Mouse (Mus musculus): ENCODE measurements around the gene Ranbp10.

Ranbp10 gene

DNA sequence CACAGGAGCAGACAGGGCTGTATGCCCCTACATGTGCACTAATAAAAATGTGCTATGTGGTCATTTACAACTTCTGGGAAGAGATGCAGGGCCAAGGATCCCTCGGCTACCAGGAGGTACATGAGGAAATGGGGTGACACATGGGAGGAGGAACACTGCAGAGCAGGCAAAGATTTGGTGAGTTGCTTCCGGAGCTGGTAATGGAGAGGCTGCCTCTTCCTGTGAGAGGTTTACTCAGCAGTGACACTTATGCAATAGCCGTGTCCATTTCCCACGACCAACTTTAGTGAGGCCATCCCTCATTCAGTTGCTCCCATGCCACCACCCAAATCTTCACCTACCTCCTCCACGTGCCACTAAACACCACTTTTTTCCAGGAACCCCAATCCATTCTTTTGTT lies 46.9 kb downstream of the Ranbp10 start:
- no peak for DNase-seq

DNA sequence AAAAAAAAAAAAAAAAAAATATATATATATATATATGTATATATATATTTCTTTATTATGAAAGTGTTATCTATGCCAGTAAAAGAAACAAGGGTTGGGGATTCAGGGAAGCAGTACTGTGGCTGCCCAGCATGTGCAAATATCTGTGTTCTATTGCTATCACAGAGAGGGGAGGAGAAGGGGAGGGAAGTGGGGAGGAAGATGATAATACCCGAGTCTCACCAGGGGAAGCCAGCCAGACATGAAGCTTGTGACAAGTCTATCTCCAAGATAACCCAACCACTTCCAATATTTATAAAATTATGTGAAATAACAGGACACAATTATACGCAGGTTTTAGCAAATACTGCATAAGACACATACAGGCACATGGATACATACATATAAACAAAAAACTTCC lies 49.3 kb downstream of the Ranbp10 start:
- no peak for DNase-seq

DNA sequence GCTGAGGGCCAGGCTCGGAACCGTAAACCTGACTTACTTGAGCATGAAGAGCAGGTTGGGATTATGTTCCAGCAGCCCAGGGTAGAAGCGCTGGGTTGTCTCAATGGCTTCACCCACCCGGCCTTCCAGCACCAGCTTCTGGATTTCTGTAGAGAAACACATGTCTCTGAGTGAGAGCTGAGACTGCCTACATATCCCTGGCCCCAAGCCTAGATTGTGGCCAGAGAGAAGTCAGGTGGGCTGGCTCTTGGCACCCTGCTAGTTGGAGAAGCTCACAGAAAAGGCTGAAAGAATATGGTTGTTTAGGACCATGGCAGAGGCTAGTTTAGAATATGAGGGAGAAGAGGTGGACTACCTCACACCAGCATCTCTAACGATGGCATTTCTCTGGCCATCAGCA lies 52.7 kb downstream of the Ranbp10 start:
- DNase-seq = peak; percentile 14

DNA sequence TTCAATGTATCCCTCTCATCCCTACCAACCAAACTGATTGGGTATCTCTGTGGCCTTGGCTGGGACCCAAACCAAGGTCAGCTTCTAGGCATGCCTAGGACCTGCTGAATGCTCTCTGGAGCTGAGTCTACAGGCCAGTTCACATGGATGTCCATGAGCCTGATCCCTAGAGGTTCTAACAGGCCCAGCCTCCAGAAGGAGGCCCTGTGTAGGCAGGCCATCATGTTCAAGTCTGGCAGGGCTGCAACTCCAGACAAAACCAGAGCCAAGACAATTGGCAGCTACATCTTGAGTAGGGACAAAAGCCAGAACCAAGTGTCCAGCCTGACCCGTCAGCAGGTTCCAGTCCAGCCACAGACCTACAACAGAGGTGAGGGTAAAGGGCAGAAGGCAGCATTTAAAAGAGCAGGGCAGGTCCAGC lies 53.7 kb downstream of the Ranbp10 start:
- no peak for DNase-seq

DNA sequence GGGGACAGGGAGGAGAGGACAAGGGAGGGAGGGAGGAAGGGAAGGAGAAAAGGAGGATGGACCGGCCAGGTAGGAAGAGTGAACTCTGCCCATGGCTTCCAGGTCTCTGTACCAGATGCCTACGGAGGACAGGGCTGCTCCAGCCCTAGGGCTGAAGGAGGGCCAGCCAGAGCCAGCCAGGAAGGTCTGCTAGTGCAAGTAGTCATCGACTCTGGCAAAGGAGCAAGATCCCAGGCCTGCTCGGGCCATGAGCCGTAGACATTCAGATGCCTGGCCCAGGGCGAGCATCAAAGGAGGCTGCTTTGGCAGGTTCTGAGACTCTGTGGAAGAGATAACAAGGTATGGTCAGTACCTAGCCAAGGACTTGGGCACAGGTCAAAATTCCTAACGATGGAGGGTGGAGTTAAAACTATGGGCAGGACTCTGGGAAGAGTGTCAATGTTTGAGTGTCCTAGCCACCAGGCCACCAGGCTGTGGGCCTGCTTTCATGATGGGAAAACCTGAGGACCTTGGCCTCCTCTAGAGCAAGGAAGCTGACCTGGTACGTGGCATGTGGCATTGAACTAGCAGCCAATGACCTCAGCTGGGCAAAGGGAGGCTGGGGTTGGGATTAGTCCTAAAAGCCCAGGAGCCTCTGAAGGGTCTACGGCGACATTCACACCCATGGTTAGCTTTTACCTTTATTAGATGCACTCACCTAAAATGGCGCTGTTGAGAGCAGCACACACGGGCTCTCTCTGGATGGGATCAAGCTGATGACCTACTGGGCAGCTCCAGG lies 55.6 kb downstream of the Ranbp10 start:
- DNase-seq = no peak

DNA sequence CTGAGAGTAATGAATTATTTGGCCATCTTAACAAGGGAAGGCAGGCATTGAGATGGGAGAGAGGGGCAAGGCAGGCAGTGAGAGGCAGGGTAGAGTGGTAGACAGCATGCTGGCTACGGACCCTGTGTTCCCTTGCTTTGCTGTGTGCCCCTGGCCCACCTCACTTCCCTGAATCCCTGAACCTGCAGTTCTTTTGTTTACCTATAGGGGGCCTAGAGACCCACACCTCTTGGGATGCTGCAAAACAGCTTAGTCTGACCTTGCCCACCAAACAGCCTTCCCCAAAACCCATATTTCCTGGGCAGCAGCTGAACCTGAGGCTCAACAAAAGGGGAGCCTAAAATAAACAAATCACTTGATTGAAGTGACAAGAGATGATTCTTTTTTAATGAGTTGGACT lies 56.5 kb downstream of the Ranbp10 start:
- DNase-seq = no peak

DNA sequence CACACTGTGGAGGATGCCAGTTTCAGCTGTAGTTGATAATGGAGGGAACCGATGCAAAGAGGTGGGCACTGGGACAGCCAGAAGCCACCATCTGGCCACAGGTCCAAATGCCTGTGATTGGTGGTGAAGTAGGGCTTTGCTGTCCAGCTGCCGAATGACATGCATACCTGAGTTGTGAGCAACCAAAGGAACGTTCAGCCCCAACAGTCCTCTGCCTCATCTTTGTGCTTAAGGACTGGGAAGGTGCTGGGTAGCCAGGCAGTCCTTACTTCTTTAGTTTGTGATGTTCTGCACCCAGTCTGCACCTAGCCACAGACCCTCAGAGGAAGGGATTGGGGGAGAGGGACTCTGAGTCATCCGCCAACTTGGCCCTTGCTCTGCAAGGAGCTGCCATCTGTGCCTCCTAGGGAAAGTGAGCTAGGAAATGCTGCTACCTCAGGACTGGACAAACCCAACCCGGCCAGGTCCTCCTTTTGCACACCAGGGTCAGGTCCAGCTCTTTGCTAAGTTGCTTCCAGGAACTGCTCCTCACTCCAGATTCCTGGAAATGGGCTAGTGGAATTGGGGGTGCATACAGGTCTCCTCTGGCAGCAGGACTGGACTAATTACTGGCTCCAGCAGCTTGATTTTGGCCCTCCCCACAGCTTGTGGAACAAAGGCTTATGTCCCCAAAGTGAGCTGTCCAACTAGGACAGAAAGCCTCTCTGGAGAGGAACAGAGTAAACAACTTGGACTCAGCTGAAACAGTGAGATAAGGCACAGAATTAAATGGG lies 58.5 kb downstream of the Ranbp10 start:
- no peak for DNase-seq

DNA sequence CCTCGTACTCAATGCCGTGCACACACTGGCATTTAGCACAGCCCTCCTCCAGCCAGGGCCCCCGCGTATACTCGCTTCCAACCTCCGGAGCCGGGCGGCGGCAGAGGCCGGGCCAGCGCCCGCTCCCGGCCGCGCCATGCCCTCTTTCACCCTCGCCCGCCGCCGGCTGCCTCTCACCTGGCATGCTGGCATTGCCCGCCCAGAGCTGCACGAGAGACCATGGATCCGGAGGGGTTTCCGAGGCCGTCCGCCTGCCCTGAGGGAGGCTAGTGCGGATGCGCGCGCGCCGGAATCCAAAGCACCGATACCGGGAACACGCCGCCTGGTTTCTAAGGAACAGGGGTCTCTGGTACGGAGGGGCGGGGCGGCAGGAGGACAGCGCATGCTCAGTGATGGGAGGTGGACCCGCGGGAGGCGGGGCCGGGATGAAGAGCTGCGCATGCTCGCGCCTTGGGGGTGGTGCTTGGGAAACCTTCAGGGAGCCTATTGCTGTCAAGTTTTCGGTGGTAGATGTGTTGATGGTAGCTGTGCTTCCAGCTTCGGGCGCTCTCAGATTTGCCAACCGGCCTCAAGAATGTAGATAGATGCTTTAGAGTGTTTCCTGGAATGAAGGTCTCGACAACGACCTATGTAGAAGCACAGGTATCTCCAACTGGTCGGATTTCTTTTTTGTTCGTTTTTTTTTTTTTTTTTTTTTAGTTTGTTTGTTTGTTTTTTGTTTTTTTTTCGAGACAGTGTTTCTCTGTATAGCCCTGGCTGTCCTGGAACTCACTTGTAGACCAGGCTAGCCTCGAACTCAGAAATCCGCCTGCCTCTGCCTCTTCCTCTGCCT lies 68.7 kb downstream of the Ranbp10 start, which contains the start of gene Gfod2:
Gene Gfod2, minus strand, starts transcription at position 388 of the 832 bp plus-strand sequence.
- DNase-seq = peak; percentile 96

DNA sequence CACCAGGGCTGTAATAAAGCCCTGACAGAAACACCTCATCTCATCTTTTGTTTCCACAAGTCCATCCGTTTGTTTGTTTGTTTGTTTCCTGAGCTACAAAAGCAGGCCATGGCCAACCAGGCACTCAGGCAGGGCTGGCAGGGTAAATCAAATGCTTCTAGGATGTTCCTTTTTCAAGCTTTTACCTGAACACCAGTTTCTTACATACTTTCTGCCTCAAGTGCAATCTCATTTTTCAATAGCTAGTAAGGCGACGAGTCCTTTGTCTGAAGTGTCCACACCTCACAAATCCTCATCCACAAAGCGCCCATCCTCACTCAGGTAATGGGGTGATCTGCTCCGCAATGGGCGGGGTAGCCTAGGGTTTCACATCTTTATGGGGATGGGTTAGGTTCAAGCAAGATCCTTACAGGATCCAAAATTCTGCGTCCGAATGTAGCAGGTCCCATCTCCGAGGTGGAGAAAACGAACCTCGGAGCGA lies 69.3 kb downstream of the Ranbp10 start:
- no peak for DNase-seq

DNA sequence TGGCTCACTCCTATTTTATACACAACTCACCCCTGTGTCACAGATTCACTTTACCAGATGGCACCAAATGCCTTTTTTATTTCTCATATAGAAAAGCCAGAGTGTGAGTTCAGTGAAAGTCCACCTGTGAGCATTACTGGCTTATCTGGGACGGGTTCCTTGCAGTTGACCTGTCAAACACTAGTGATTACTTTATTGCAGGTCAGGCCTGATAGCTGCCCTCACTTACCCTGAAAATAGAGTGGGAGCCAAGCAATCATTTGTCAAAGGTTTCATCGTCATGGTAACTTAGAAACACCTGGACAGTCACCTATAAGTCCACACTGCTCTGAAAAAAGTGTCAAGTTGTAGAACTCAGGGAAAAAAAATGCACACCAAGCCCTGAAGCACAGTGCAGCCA lies 72.5 kb downstream of the Ranbp10 start:
- DNase-seq = no peak

DNA sequence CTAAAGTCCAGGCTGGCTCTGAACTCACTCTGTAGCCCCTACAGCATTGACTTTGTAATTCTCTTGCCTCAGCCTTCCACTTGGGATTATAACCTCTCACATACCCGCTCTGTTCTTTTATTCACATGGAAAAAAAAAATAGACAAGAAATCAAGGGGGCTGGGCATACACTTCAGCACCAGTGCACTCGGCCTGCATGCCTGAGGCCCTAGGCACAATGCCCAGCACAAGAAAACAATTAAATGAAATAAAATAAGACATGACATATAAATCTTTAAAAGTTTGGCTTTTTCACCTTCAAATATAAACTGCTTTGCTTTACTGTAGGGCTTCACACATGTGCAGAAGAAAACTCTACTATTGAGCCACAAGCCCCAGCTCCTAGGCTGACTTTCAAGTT lies 73.2 kb downstream of the Ranbp10 start:
- DNase-seq = no peak

DNA sequence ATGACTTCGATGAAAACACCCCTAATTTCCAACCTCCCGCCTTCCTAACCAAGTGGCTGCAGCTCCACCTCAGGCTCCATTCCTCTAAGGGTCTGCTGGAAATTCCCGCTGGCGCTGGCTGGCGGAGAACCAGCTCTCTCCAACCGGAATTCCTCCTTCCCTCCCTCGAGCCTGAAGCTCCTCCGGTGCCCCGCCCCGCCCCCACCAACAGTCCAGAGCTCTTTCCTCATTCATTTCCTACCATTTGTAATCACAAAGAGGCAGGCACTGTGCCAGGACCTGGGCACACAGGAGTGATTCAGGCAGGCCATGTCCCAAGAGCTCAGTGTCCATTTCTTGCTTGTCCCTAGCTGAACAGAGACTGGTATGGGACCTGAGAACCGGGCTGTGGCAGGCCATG lies 76.5 kb downstream of the Ranbp10 start:
- DNase-seq = peak; percentile 44

DNA sequence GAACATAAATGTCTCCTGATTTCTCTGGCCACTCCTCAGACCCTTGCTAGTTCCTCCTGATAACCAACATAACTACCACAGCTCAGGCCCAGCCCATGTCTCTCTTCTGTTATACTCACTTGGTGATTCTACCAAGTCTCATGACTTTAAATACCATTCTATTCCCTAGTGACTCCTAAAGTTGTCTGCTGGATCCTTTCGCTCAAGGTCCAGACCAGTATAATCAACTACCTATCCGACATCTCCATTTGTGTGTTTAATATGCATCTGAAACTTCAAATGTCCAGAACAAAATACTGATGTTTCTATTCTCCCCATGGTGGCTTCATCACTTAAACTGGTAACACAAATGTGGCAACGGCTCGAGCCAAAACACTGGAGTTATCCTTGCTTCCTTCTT lies 83.8 kb downstream of the Ranbp10 start:
- no peak for DNase-seq

DNA sequence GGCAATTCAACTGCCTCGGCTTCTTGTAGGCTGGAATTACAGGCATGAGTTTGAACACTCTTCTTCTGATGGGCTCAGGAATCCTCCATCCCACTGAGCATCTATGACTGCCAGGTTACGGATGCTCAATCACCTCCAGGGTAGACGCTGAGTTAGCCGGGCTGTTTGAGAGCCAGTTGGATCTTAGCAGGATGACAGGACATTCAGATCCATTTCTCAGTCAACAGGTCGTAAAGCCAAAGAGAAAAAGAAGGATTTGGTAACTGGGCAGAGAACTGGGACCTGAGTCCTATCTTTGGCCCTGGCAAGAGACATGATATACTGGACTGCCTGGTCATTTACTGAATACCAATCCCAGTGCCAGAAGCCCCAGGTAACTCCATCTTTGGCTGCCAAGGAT lies 87.9 kb downstream of the Ranbp10 start:
- DNase-seq = no peak

DNA sequence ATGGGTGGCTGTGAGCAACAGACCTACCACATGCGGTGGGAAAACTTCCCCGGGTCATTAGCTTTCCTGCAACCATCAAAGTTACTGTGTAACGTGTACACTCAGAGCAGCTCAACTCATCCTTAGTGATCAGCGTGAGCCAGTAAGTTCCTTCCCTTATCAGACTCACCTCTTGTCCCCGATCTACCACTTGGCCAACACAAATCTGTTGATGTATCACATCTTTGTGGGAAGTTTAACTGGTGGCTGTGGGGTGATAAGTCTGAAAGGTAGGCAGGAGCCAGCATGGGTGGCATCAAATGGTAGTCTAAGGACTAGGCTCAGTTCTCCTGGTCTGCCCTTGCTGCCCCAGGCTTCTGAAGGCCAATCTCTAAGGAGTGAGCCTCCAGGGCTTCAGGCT lies 95.0 kb downstream of the Ranbp10 start:
- DNase-seq = no peak

DNA sequence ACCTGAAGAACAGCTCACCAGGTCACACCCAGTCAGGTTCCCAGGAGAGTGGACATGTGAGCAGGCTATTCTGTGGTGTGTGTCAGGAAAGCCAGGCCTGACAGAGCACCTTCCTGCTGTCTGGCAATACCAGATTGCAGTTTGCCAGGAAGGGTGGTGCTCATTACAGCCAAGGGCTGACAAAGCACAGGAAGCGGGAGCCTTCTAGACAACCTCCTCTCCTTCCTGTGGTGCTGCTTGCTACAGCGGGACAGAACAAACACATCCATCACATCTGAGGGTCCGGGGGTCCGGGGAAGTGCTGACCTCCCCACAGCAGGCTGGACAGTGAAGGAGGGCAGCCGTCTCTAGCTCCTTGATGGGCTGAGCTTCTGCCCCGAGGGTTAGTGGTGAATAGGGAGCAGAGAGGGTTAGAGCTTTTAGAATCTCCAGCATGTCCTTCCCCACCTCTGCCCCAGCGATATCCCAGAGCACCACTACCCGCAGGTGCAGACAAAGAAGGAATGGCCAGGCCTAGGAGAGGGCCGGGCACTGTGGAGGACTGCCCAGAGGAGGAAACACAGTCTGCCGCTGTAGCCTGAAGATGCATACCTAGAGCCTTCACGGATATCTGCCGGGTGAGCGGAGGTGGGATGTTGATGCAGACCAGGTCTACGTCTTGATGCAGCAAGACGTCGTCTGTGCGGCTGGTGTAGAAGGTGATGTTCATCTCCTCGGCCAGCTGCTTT lies 99.6 kb downstream of the Ranbp10 start:
- DNase-seq = no peak

DNA sequence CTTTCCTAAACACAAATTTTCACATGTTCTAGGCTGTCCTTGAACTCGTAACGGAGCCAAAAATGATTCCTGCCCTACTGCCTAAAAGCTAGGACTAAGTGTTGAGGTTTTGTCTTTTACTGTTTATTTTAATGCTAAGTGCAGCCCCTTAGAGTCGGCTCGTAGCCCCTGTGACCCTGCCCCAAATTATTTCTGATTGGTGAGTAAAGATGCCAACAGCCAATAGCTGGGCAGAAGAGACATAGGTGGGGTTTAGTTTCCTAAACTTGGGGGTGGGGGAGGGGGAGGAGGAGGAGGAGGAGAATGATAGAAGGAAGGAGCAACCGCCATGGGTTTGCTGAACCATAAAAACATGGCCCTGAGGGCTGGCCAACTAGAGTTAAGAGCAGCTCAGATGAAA lies 101.4 kb downstream of the Ranbp10 start:
- DNase-seq = no peak

DNA sequence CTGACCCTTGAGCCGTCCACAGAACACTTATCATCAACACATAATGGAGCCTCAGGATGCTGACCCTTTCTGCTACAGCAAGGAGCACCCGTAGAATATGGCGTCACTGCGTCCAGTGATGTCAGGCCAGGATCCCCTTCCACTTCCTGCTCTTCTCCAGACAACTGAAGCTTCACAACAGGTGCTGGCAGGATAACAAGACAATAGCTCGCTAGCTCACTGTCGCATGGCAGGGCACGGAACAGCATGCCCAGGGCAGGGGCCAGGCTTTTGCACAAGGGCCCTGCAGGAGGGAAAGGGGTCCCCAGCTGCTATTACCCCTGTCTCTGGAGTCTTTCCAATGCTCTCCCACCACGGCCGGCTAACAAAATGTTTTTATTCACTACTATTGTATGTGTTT lies 104.3 kb downstream of the Ranbp10 start:
- DNase-seq = no peak

DNA sequence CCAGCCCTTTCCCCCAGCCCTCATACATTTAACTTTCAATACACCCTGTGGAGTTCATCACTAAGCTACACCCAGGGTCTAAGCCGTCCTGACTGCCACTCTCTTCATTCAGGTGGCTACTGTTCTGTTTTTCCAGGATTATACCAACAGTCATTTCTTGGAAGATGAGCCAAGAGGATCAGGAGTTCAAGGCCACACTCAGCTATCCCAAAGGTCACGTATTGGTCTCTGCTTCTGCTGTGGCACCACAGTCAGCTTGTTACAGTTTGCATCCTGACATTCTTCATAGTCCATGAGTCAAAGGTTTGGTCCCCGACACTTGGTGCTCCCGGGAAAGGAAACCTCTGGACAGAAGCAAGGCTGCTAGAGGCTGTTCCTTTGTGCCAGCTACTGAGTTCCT lies 107.5 kb downstream of the Ranbp10 start:
- no peak for DNase-seq

All from layer of hippocampus, adult 9-11 months (tissue).